Mouse (Mus musculus): Measurements from ENCODE around the gene Rngtt. TPM values are rescaled to one million over a fixed set of nuclear protein-coding genes. Genes with fewer than 3 reads are reported as not detected.

The Rngtt gene
- polyA plus RNA-seq, 1 experiment: 16.0 TPM

GRCm38 (mm10) chr4:33468151-33468550 is 158.0 kb downstream of the Rngtt start:
- TF ChIP-seq POLR2A (IDR thresholded peaks at IDR 0.05; ENCODE audit: borderline replicate concordance, control insufficient read depth, low read depth, low read length) (no peak), CTCF (IDR thresholded peaks at IDR 0.05; ENCODE audit: control insufficient read depth, insufficient read depth, low read length) (no peak)
- Histone ChIP-seq H3K4me3 (replicated peaks; ENCODE audit: control insufficient read depth, low read depth, low read length) (no peak overlapping the region), H3K27ac (ENCODE audit: control insufficient read depth, insufficient read depth, low read depth, low read length, poor library complexity) (no peak overlapping the region), H3K4me1 (ENCODE audit: control insufficient read depth, insufficient read depth, low read length) (no peaks in the 10 kb centered on the region; the same call in 1 of the 2 replicates)
- WGBS: 93% methylated on average over 3 of the region's 3 CpGs

GRCm38 (mm10) chr4:33470671-33471302 is 160.7 kb downstream of the Rngtt start:
- 85% methylated on average over 1 of the region's 1 CpGs for WGBS
- H3K4me3 ChIP-seq (replicated peaks; ENCODE audit: control insufficient read depth, low read depth, low read length): no peak overlapping the region
- no peak overlapping the region for H3K27ac ChIP-seq (ENCODE audit: control insufficient read depth, insufficient read depth, low read depth, low read length, poor library complexity)
- H3K4me1 ChIP-seq (ENCODE audit: control insufficient read depth, insufficient read depth, low read length): no peaks in the 10 kb centered on the region; the same call in 1 of the 2 replicates
- no peak for TF ChIP-seq CTCF (IDR thresholded peaks at IDR 0.05; ENCODE audit: control insufficient read depth, insufficient read depth, low read length)
- TF ChIP-seq POLR2A (IDR thresholded peaks at IDR 0.05; ENCODE audit: borderline replicate concordance, control insufficient read depth, low read depth, low read length): no peak

GRCm38 (mm10) chr4:33478011-33478785 is 168.1 kb downstream of the Rngtt start:
- Histone ChIP-seq H3K27ac (ENCODE audit: control insufficient read depth, insufficient read depth, low read depth, low read length, poor library complexity) (no peak overlapping the region), H3K4me3 (replicated peaks; ENCODE audit: control insufficient read depth, low read depth, low read length) (no peak overlapping the region), H3K4me1 (ENCODE audit: control insufficient read depth, insufficient read depth, low read length) (no peaks in the 10 kb centered on the region)
- TF ChIP-seq CTCF (IDR thresholded peaks at IDR 0.05; ENCODE audit: control insufficient read depth, insufficient read depth, low read length) (no peak), POLR2A (IDR thresholded peaks at IDR 0.05; ENCODE audit: borderline replicate concordance, control insufficient read depth, low read depth, low read length) (no peak)
- WGBS: 89% methylated on average over 8 of the region's 8 CpGs

- Histone ChIP-seq H3K27ac (ENCODE audit: control insufficient read depth, insufficient read depth, low read depth, low read length, poor library complexity) (no peak overlapping the region), H3K4me1 (ENCODE audit: control insufficient read depth, insufficient read depth, low read length) (no peaks in the 10 kb centered on the region), H3K4me3 (replicated peaks; ENCODE audit: control insufficient read depth, low read depth, low read length) (no peak overlapping the region)
- TF ChIP-seq POLR2A (IDR thresholded peaks at IDR 0.05; ENCODE audit: borderline replicate concordance, control insufficient read depth, low read depth, low read length) (no peak), CTCF (IDR thresholded peaks at IDR 0.05; ENCODE audit: control insufficient read depth, insufficient read depth, low read length) (no peak)
Observed at GRCm38 (mm10) chr4:33481721-33482120, 171.6 kb downstream of the Rngtt start.

GRCm38 (mm10) chr4:33486050-33486449 is 175.9 kb downstream of the Rngtt start:
- TF ChIP-seq CTCF (IDR thresholded peaks at IDR 0.05; ENCODE audit: control insufficient read depth, insufficient read depth, low read length): no peak
- no peak for TF ChIP-seq POLR2A (IDR thresholded peaks at IDR 0.05; ENCODE audit: borderline replicate concordance, control insufficient read depth, low read depth, low read length)
- Histone ChIP-seq H3K4me3 (replicated peaks; ENCODE audit: control insufficient read depth, low read depth, low read length) (no peak overlapping the region), H3K27ac (ENCODE audit: control insufficient read depth, insufficient read depth, low read depth, low read length, poor library complexity) (no peak overlapping the region), H3K4me1 (ENCODE audit: control insufficient read depth, insufficient read depth, low read length) (no peaks in the 10 kb centered on the region)
- 87% methylated on average over 1 of the region's 1 CpGs for WGBS

- Histone ChIP-seq H3K4me3 (replicated peaks; ENCODE audit: control insufficient read depth, low read depth, low read length) (no peak overlapping the region), H3K27ac (ENCODE audit: control insufficient read depth, insufficient read depth, low read depth, low read length, poor library complexity) (no peak overlapping the region), H3K4me1 (ENCODE audit: control insufficient read depth, insufficient read depth, low read length) (no peaks in the 10 kb centered on the region)
- TF ChIP-seq POLR2A (IDR thresholded peaks at IDR 0.05; ENCODE audit: borderline replicate concordance, control insufficient read depth, low read depth, low read length) (no peak), CTCF (IDR thresholded peaks at IDR 0.05; ENCODE audit: control insufficient read depth, insufficient read depth, low read length) (no peak)
- 80% methylated on average over 1 of the region's 1 CpGs for WGBS
Observed at GRCm38 (mm10) chr4:33491108-33491507, 181.0 kb downstream of the Rngtt start.

- H3K4me1 ChIP-seq (ENCODE audit: control insufficient read depth, insufficient read depth, low read length): no peaks in the 10 kb centered on the region
- TF ChIP-seq CTCF (IDR thresholded peaks at IDR 0.05; ENCODE audit: control insufficient read depth, insufficient read depth, low read length) (no peak), POLR2A (IDR thresholded peaks at IDR 0.05; ENCODE audit: borderline replicate concordance, control insufficient read depth, low read depth, low read length) (no peak)
- WGBS: 95% methylated on average over 2 of the region's 2 CpGs
- H3K4me3 ChIP-seq (replicated peaks; ENCODE audit: control insufficient read depth, low read depth, low read length): no peak overlapping the region
- H3K27ac ChIP-seq (ENCODE audit: control insufficient read depth, insufficient read depth, low read depth, low read length, poor library complexity): no peak overlapping the region
Observed at GRCm38 (mm10) chr4:33494377-33494776, 184.3 kb downstream of the Rngtt start.

- WGBS: 72% methylated on average over 2 of the region's 2 CpGs
- TF ChIP-seq POLR2A (IDR thresholded peaks at IDR 0.05; ENCODE audit: borderline replicate concordance, control insufficient read depth, low read depth, low read length) (no peak), CTCF (IDR thresholded peaks at IDR 0.05; ENCODE audit: control insufficient read depth, insufficient read depth, low read length) (no peak)
- no peak overlapping the region for H3K27ac ChIP-seq (ENCODE audit: control insufficient read depth, insufficient read depth, low read depth, low read length, poor library complexity)
- H3K4me1 ChIP-seq (ENCODE audit: control insufficient read depth, insufficient read depth, low read length): no peaks in the 10 kb centered on the region
- no peak overlapping the region for H3K4me3 ChIP-seq (replicated peaks; ENCODE audit: control insufficient read depth, low read depth, low read length)
Observed at GRCm38 (mm10) chr4:33496985-33497384, 186.9 kb downstream of the Rngtt start.
